Mouse (Mus musculus) right cerebral cortex, adult 2 months (tissue): ENCODE measurements around the gene Fads6.

ENCODE experiments used
- DNase-seq, 2 experiments: peaks; one replicate each; pipeline ENCODE4 v3.0.0; 2021 to 2022; ENCODE audit warnings: low spot score in 2 of 2

Gene Fads6

GRCm38 (mm10) chr11:115300745-115301144 is 3.3 kb upstream of the Fads6 start:
- DNase-seq, result no peak

- no peak for DNase-seq
Measured at GRCm38 (mm10) chr11:115298160-115298559, 697 bp upstream of the Fads6 start.

GRCm38 (mm10) chr11:115296471-115297210 is 822 bp downstream of the Fads6 start:
- no peak for DNase-seq

- DNase-seq, result no peak
Measured at GRCm38 (mm10) chr11:115295939-115296338, 1.5 kb downstream of the Fads6 start.

- no peak for DNase-seq
Measured at GRCm38 (mm10) chr11:115292631-115293375, 4.7 kb downstream of the Fads6 start.

GRCm38 (mm10) chr11:115291503-115291902 is 6.0 kb downstream of the Fads6 start:
- DNase-seq, result no peak

- no peak for DNase-seq
Measured at GRCm38 (mm10) chr11:115290919-115291318, 6.5 kb downstream of the Fads6 start.

- no peak for DNase-seq
Measured at GRCm38 (mm10) chr11:115290314-115290713, 7.1 kb downstream of the Fads6 start.

GRCm38 (mm10) chr11:115289885-115290284 is 7.6 kb downstream of the Fads6 start:
- DNase-seq, result no peak

- no peak for DNase-seq
Measured at GRCm38 (mm10) chr11:115288305-115288704, 9.2 kb downstream of the Fads6 start.

GRCm38 (mm10) chr11:115287386-115287785 is 10.1 kb downstream of the Fads6 start:
- no peak for DNase-seq

GRCm38 (mm10) chr11:115286201-115286993 is 11.1 kb downstream of the Fads6 start:
- no peak for DNase-seq

GRCm38 (mm10) chr11:115285282-115285681 is 12.2 kb downstream of the Fads6 start:
- DNase-seq, result no peak

- DNase-seq, result no peak
Measured at GRCm38 (mm10) chr11:115283891-115284620, 13.4 kb downstream of the Fads6 start.

GRCm38 (mm10) chr11:115283486-115283765 is 14.0 kb downstream of the Fads6 start:
- DNase-seq, result no peak

GRCm38 (mm10) chr11:115282723-115283485 is 14.6 kb downstream of the Fads6 start:
- no peak for DNase-seq

- DNase-seq, result no peak
Measured at GRCm38 (mm10) chr11:115282295-115282694, 15.2 kb downstream of the Fads6 start.

- DNase-seq, result no peak
Measured at GRCm38 (mm10) chr11:115279726-115280125, 17.7 kb downstream of the Fads6 start.

- no peak for DNase-seq
Measured at GRCm38 (mm10) chr11:115278176-115278575, 19.3 kb downstream of the Fads6 start.

GRCm38 (mm10) chr11:115277604-115277975 is 19.9 kb downstream of the Fads6 start:
- no peak for DNase-seq
